Mouse (Mus musculus) kidney, adult 18-20 months (tissue): ENCODE data around the gene Zmym6.
"Not testable (repeated sequence)": the region's sequence is repeated elsewhere in the genome, so short reads cannot be mapped to it uniquely, and the experiment has no call there.

Experiments used
- DNase-seq: peaks from one replicate; pipeline ENCODE4 v3.0.0; 2021

The Zmym6 gene

GRCm38 (mm10) chr4:127076875-127077548, at the start of gene Zmym6:
Gene Zmym6 (plus strand): TSS chr4:127077383.
- DNase-seq, result peak; percentile 95

GRCm38 (mm10) chr4:127037158-127037557, 40.0 kb upstream of the Zmym6 start:
- DNase-seq, result no peak

- DNase-seq, result no peak
Observed at GRCm38 (mm10) chr4:127037908-127038827, 39.0 kb upstream of the Zmym6 start.

- DNase-seq, result no peak
Observed at GRCm38 (mm10) chr4:127038828-127039349, 38.3 kb upstream of the Zmym6 start.

GRCm38 (mm10) chr4:127039871-127040483, 37.2 kb upstream of the Zmym6 start:
- DNase-seq, result no peak

- DNase-seq, result no peak
Observed at GRCm38 (mm10) chr4:127043540-127043939, 33.6 kb upstream of the Zmym6 start.

GRCm38 (mm10) chr4:127051121-127051520, 26.1 kb upstream of the Zmym6 start:
- no peak for DNase-seq

- no peak for DNase-seq
Observed at GRCm38 (mm10) chr4:127053071-127053470, 24.1 kb upstream of the Zmym6 start.

- no peak for DNase-seq
Observed at GRCm38 (mm10) chr4:127054522-127055198, 22.5 kb upstream of the Zmym6 start.

- peak; percentile 91 for DNase-seq
Observed at GRCm38 (mm10) chr4:127060585-127061290, 16.4 kb upstream of the Zmym6 start, which contains the start of gene Zmym1. Gene Zmym1 (minus strand): TSS chr4:127061152.

- DNase-seq, result no peak
Observed at GRCm38 (mm10) chr4:127064051-127064450, 13.1 kb upstream of the Zmym6 start.

GRCm38 (mm10) chr4:127074915-127075314, 2.3 kb upstream of the Zmym6 start:
- no peak for DNase-seq

- no peak for DNase-seq
Observed at GRCm38 (mm10) chr4:127080806-127081205, 3.6 kb downstream of the Zmym6 start.

- DNase-seq, result no peak
Observed at GRCm38 (mm10) chr4:127083131-127083530, 5.9 kb downstream of the Zmym6 start.

- DNase-seq, result no peak
Observed at GRCm38 (mm10) chr4:127085761-127086160, 8.6 kb downstream of the Zmym6 start.

GRCm38 (mm10) chr4:127091188-127091587, 14.0 kb downstream of the Zmym6 start:
- no peak for DNase-seq

- no peak for DNase-seq
Observed at GRCm38 (mm10) chr4:127095090-127095489, 17.9 kb downstream of the Zmym6 start.

GRCm38 (mm10) chr4:127099552-127099951, 22.4 kb downstream of the Zmym6 start:
- not testable (repeated sequence) for DNase-seq

- DNase-seq, result peak; percentile 51
Observed at GRCm38 (mm10) chr4:127107566-127107965, 30.4 kb downstream of the Zmym6 start.

- no peak for DNase-seq
Observed at GRCm38 (mm10) chr4:127110570-127110969, 33.4 kb downstream of the Zmym6 start.

GRCm38 (mm10) chr4:127123391-127123790, 46.2 kb downstream of the Zmym6 start, which contains the start of gene Tmem35b:
Gene Tmem35b (plus strand): TSS chr4:127123691.
- DNase-seq, result no peak

- no peak for DNase-seq
Observed at GRCm38 (mm10) chr4:127124331-127124730, 47.1 kb downstream of the Zmym6 start.
